Mouse (Mus musculus): ENCODE results near the gene Rcsd1.

The Rcsd1 gene

DNA sequence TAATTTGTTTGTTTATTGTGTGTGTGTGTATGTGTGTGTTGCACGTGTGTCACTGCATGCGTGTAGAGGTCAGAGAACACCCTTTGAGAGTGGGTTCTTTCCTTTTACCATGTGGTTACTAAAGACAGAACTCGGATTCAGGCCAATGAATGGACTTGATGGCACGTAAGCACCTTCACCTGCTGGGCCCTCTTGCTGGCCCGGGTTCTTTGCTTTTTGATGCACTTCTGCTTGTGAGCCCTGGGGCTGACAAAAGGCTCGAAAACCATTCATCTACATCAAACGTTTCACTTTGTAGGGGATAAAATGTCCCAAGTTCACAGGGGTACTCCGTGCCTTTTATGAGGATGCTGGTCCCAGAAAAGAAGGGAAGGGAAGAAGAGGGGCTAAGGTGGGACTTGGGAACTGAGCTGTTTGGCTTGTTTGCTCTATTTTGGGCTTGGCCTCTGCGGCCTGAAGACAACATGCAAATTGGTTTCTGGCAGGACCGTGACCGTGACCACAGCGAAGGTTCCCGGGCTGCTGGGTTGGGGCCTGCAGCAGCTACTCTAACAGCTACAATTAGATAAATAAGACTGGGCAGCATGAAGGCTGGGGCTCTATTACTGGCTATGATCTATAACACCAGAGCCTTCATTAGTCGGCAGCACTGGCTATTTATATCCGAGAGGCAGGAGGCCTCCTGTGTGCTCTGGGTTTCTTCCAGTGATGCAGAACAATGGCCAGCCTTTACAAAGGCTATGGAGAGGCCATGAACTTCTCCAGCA, 46.9 kb downstream of the Rcsd1 start:
- peak; percentile 61 for DNase-seq (ENCODE audit: low read depth, low spot score)

DNA sequence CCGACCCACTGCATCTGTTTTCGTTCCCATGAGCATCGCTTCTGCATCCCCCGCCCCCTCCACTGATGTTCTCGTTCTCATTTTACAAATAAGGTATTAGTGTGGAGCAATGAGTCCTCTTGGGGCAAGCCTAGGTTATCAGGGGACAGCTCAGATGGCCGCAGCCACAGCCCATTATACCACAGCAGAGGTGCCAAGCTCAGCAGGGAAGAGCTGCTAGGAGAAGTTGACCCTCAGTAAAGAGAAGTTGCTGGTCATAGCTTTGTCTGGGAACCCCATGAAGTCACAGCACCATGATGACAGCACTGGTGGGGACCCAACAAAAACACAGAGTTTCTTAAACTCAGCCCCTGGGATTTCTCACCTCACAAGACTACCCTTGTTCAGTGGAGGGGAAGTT, 47.8 kb downstream of the Rcsd1 start:
- DNase-seq (ENCODE audit: low read depth, low spot score): no peak

DNA sequence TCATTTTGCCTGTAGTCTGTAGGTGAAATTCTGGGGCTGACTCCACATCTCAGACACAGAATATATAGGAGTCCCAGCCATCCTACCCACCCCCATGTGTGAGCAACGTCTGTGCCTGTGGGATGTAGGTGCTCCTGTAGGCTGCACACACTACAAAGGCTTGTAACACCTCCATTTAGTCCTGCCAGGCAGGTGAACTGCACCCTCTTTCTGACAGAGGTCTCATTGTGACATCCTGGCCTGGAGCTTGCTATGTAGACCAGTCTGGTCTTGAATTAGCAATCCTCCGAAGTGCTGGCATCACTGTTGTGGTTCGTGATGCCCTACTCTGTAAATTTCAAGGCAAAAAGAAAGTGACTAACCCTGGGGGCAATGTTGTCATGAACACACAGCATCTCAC, 48.4 kb downstream of the Rcsd1 start:
- DNase-seq (ENCODE audit: low read depth, low spot score): no peak

- peak; percentile 69 for DNase-seq (ENCODE audit: low read depth, low spot score)
These were observed 48.8 kb downstream of the Rcsd1 start for GRCm38 (mm10) chr1:165660774-165661173.

GRCm38 (mm10) chr1:165658602-165659001, 51.0 kb downstream of the Rcsd1 start:
- peak; percentile 92 for DNase-seq (ENCODE audit: low read depth, low spot score)

DNA sequence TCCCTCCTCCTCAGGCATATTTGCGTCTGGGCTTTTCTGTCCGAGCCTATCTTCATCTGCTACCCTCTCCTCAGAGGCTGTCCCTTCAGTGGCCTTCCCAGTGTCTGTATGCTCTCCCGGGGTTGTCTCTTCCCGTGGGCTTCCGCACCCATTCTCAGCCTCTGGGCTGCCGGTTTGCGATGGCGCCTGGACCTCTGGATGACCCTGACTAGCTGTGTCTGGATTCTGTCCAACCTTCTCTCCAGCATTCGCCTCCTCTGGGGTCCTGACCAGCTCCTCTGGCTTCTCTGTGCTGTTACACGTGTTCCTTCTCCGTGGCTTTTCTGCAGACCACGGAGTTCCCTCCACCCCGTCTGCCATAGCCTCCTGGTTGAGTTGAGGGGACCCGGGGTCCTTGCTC, 54.1 kb downstream of the Rcsd1 start:
- DNase-seq (ENCODE audit: low read depth, low spot score): no peak

- no peak for DNase-seq (ENCODE audit: low read depth, low spot score)
These were observed 54.5 kb downstream of the Rcsd1 start for GRCm38 (mm10) chr1:165655022-165655421.

GRCm38 (mm10) chr1:165653126-165653885, 56.3 kb downstream of the Rcsd1 start:
- no peak for DNase-seq (ENCODE audit: low read depth, low spot score)

DNA sequence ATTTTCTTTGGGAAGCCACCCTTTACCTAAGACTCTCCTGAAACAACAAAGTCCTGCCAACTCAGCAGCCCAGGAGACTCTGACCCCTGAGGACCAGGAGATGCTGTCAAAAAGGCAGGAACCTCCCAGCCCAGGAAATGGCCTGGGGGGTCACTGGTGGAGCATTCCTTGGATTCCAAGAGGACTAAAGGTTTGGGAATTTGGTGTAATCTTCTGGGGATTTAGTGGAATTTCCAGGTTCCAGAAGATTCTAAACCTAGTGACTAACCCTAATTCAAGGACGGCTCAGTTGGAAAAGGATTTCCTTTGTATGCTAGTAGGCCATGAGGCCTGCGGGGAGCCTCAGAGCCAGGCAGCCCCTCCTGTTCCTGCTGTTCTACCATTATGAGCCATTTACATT, 57.0 kb downstream of the Rcsd1 start:
- no peak for DNase-seq (ENCODE audit: low read depth, low spot score)

DNA sequence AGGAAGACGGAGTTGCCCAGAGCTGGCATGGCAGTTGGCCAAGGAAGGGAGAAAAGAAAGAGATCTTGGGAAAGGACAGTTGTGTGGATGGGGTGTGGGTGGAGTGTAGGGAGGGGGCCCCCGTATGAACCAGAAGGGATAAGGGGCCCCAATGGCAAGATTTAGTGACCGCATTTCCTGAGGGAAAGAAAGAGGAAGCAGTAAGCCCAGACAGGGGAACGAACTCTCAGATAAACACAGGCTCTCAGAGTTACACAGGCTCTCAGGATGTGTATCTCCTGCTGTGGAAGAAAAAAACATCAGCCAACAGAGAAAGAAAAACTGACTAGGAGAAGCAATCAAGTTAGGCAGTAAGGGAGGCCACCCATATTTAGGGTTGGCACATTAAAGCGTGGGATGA, 58.4 kb downstream of the Rcsd1 start:
- DNase-seq (ENCODE audit: low read depth, low spot score): no peak

DNA sequence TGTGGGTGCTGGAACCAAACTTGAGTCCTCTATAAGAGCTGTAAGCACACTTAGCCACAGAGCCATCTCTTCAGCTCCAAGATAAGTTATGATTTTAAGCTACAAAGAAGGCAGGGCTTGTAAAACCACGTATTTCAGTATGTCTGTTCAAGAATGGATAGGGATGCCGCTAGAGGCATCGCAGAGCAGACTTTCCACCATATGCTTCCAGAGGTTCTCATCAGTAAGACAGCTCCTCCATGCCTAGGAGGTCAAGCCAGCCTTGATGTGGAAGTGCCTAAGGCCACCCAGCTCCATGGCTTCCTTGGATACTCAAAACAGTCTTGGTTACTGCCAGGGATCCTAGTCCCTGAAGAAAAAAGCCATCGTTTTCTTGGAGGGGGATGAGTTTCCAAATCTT, 64.5 kb downstream of the Rcsd1 start:
- DNase-seq (ENCODE audit: low read depth, low spot score): no peak

DNA sequence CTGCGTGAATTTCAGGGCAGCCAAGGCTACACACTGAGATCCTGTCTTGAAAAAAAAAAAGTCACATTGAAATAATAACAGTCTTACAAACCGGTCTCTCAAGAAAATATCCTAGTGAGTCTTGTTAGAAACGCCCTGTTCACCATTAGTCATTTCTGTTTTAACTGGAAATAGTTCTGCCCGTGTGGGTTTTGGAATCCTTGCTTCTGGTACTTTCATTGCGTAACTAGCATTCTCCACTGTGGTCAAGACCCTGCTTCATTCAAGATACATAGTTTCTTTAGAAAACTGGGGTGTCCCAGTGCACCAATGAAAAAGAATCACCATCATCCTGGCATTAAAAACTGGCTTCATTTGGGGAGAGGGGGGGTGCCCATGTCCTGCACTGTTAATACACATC, 65.8 kb downstream of the Rcsd1 start:
- DNase-seq (ENCODE audit: low read depth, low spot score): no peak

DNA sequence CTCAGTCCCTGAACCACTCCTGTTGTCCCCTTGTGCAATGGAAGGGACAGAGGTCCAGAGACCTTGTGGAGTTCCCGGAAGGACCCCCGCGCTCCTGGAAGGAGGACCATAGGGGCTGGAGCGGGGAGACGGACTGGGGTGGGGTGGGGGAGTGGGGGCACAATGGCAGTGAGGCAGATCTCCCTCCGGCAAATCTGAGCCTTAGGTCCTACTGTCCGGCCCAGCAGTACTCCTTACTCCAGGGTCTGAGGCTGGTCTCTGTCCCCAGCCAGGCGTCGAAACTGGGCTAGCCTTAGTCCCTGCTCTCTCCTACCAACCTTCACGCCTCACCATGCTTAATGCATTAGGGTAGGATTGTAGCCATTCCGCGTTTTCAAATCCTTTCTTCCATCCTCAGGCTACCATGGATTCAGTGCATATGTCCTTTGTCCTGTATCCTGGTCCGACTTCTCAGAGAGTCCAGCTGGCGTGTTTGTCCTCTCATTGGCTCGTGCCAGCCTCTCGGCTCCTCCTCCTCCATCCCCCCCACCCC, 66.7 kb downstream of the Rcsd1 start:
- peak; percentile 90 for DNase-seq (ENCODE audit: low read depth, low spot score)

DNA sequence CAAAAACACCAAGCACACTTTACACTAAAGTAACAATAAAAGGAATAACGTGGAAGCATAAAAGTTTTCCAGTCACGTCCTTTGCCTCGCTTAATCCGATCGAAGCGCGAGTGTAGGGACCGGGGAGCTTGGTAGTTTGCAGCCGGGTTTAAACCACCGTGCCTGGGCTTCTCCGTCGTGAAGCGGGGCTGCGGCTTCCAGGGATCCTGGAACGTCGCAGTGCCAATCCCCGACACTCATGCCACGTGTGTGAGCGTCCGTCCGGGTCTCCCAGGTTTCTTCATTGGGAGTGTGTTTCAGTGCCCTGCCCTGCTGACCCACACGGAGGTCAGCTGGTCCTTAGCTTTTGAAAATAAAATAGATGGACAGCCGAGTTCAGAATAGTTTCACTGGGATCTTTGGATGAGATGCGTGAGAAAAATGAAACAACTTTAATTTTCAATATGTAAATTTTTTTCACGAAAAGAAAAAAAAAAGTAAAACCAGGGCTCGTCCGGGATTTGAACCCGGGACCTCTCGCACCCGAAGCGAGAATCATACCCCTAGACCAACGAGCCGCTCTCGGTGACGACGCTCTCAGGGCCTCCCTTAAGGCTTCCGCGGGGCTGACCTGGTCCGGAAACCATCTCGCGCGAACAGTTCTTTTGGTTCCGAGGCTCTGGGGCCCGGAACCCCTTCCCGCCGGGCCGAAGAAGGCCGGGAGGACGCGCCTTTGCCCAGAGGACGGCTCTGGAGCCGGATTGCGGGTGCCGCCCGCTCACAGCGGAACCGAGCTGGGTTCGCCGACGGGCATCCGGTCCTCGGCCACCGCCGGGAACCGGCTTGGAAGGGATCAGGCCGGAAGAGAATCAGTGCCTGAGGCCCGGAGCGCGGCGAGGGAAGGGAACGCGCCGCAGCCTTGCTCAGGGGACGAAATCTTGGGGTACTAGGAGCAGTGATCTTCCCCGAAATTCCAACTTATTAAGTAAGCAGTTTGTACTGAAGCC, 67.5 kb downstream of the Rcsd1 start:
- peak; percentile 93 for DNase-seq (ENCODE audit: low read depth, low spot score)

GRCm38 (mm10) chr1:165641271-165641771, 68.2 kb downstream of the Rcsd1 start:
- peak; percentile 85 for DNase-seq (ENCODE audit: low read depth, low spot score)

- no peak for DNase-seq (ENCODE audit: low read depth, low spot score)
These were observed 73.3 kb downstream of the Rcsd1 start for GRCm38 (mm10) chr1:165636289-165636688.

GRCm38 (mm10) chr1:165635055-165635897, 74.3 kb downstream of the Rcsd1 start:
- no peak for DNase-seq (ENCODE audit: low read depth, low spot score)

DNA sequence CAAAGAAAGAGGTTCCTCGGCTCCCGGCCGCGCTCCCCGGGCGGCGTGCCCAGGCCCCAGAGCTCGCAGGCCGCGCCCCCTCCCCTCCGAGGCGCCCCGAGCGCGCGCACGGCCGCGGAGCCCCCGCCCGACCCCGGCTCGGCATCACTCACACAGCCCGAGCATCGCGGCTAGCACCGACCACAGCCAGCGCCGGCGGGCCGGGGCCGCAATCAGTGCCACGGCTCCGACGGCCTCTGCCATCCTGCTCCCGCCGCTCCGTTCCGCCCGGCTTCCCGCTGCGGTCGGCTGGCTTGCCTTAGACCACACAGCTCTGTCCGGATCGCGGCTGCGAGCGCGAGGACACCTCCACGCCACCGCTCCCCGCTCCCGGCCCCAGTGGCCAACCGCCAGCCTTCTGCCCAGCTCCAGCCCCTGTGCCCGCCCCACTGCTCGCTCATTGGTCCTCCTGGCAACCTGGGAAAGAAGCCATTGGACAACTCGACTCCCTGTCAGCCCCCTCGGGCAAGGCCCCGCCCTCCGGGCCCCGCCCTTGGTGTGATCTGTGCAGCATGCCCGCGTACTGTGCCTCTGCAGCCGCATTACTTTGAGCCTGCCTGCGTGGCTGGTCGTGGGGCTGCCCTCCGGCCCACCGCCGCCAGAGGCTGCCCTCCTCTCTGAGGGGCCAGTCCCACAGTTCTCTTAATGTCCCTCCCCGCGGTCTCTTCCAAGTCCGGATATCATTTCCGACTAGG, 75.2 kb downstream of the Rcsd1 start, which contains the start of gene Mpzl1:
TSS of gene Mpzl1 (minus strand) at position 388 of the 734 bp plus-strand sequence.
- DNase-seq (ENCODE audit: low read depth, low spot score): peak; percentile 100

- DNase-seq (ENCODE audit: low read depth, low spot score): no peak
These were observed 76.2 kb downstream of the Rcsd1 start for GRCm38 (mm10) chr1:165633345-165633744.

DNA sequence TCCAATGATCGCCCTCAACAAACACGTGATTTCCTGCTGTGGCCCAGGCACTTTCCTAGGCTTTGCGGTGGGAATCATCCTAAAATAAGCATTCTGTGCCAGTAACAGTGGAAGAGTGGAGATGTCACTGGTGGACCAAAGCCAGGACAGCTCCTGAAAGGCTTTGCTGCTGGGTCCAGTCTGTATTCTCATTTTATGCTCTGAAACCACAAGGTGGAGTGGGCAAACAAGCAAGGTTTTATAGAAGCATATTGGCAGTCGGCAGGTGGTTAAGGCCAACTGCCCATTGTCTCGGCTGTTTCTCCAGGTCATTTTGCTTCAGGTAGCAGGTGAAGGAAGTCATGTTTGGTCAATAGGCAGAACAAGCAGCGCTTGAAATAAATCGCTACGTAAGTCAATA, 78.4 kb downstream of the Rcsd1 start:
- peak; percentile 93 for DNase-seq (ENCODE audit: low read depth, low spot score)
